Mouse (Mus musculus) heart, postnatal 0 days (tissue): ENCODE results near the gene Timp2.

Experiments used
- CTCF ChIP-seq: IDR thresholded peaks from 2 replicates; pipeline ENCODE4 v1.5.1; 2016; ENCODE audit warnings: antibody characterized with exemption, control low read depth, low read depth
- EP300 ChIP-seq: IDR thresholded peaks from 2 replicates; pipeline ENCODE4 v1.6.1; 2016; ENCODE audit warnings: antibody characterized with exemption, low read depth

- TF ChIP-seq CTCF (no peak), EP300 (no peak)
These were observed 826 bp downstream of the Timp2 start for GRCm38 (mm10) chr11:118354636-118355191.
